Mouse (Mus musculus) embryonic facial prominence, embryonic 14.5 days (tissue): Measurements from ENCODE around the gene Asf1a. TPM values are rescaled to one million over a fixed set of nuclear protein-coding genes. Genes with fewer than 3 reads are reported as not detected.
A peak's percentile ranks its signal among the peaks of the same experiment; 100 is the strongest.

Experiments used
- ATAC-seq: fragments of 200-750 bp; cut with Nextera tagmentation; 2 replicates; pipeline ENCODE4 v1.8.0; 2017; ENCODE audit warnings: low read depth, moderate number of reproducible peaks, moderate TSS enrichment
- DNase-seq: peaks from one replicate; pipeline ENCODE4 v3.0.0-alpha.2; 2015; ENCODE audit warnings: low spot score
- H3K27ac ChIP-seq: fragments of 300-500 bp; sonication (generic); replicated peaks from 2 replicates; pipeline ENCODE4 v1.5.1; 2014; ENCODE audit warnings: low read depth, mild to moderate bottlenecking, low read length, moderate library complexity
- H3K27me3 ChIP-seq: fragments of 300-500 bp; sonication (generic); replicated peaks from 2 replicates; pipeline ENCODE4 v1.6.1; 2014; ENCODE audit warnings: low read length; ENCODE audit not compliant: control insufficient read depth, insufficient read depth
- H3K36me3 ChIP-seq: fragments of 300-500 bp; sonication (generic); 2 replicates; pipeline ENCODE4 v1.6.1; 2014; ENCODE audit warnings: low read length, mixed read lengths; ENCODE audit not compliant: control insufficient read depth, insufficient read depth
- H3K4me1 ChIP-seq: fragments of 300-500 bp; sonication (generic); 2 replicates; pipeline ENCODE4 v1.6.1; 2014; ENCODE audit warnings: antibody characterized with exemption, low read length; ENCODE audit not compliant: control insufficient read depth, insufficient read depth
- H3K4me2 ChIP-seq: fragments of 300-500 bp; sonication (generic); 2 replicates; pipeline ENCODE4 v1.6.1; 2014; ENCODE audit warnings: low read depth, mild to moderate bottlenecking, low read length, moderate library complexity, mixed read lengths
- H3K4me3 ChIP-seq: fragments of 300-500 bp; sonication (generic); 2 replicates; pipeline ENCODE4 v1.5.1; 2014; ENCODE audit warnings: low read depth, mild to moderate bottlenecking, low read length
- H3K9ac ChIP-seq: fragments of 300-500 bp; sonication (generic); 2 replicates; pipeline ENCODE4 v1.6.1; 2014; ENCODE audit warnings: low read depth, mild to moderate bottlenecking, low read length, moderate library complexity, mixed read lengths
- H3K9me3 ChIP-seq: fragments of 300-500 bp; sonication (generic); 2 replicates; pipeline ENCODE4 v1.6.1; 2016; ENCODE audit warnings: low read length; ENCODE audit not compliant: control insufficient read depth
- WGBS: fragments of 180-500 bp; shearing (Covaris S2); extraction: QIAGEN DNeasy Blood & Tissue Kit; methylation state at CpG from one replicate; pipeline ENCODE4 v1.1.7; 2014; 5-methylcytosine and 5-hydroxymethylcytosine counted together
- polyA plus RNA-seq: library from polyadenylated mRNA; unstranded; fragments of >200 nt; fragmentation: Nextera tagmentation; extraction: Ambion mirVana; gene quantifications from 2 replicates; pipeline ENCODE4 v1.2.1, GENCODE M21; 2014

Gene Asf1a
- 94.9 and 102 TPM in 2 replicates for polyA plus RNA-seq

DNA sequence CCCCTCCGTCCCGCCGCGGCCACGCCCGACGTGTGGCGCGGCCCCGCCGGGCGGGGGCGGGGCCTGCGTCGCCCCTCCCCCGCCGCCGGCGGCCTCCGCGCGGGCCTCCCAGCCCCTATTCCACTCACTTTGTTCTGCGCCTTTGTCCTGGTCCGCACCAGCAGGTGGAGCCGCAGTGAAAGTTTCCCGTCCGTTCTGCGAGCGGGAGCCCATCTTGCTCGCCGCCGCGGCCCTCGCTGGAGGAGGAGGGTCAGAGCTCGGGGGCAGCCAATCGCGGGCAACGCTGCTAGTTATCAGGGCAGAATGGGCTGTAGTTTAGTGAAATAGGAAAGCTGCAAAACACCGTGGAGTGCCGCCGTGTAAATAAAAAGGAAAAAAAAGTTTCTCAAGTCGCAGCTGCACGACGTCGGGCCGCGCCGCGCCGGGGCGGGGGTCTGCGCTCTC, at the start of gene Asf1a:
Gene Asf1a (plus strand): TSS at position 81 of the 444 bp plus-strand sequence.
- H3K9me3 ChIP-seq, result no peaks in the 10 kb centered on the region
- H3K4me1 ChIP-seq, result peaks cover 26% of the 10 kb centered on the region
- peaks cover 12% of the 10 kb centered on the region for H3K36me3 ChIP-seq
- ATAC-seq, result peak; percentile 98
- peak within 1 kb of the TSS; percentile 99 for H3K27ac ChIP-seq
- H3K4me3 ChIP-seq, result peak within 1 kb of the TSS; percentile 95
- no peaks in the 10 kb centered on the region for H3K27me3 ChIP-seq
- under 1% methylated on average over 37 of the region's 52 CpGs for WGBS
- peak within 1 kb of the TSS; percentile 98 for H3K9ac ChIP-seq
- H3K4me2 ChIP-seq, result peak within 1 kb of the TSS; percentile 74
- peak; percentile 99 for DNase-seq

DNA sequence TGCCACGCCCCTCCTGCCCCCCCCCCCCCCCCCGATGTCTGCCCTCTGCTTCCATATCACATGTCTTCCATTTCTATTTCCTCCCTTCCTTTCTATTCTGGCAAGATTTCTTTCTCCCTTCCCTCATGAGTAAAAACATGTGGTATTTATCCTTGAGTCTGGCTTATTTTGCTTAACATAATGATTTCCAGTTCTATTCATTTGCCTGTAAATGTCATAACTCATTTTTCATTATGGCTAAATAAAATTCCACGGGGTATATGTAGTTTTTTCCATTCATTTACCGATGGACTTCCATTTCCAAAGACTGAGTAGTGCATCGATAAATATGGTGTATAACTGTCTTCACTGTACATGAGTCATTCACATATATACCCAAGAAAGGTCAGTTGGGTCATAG, 34.6 kb upstream of the Asf1a start:
- H3K4me2 ChIP-seq, result no peak overlapping the region
- H3K27ac ChIP-seq, result no peak overlapping the region
- DNase-seq (peak; percentile 61), ATAC-seq (no peak)
- no peaks in the 10 kb centered on the region for H3K9me3 ChIP-seq
- no peak overlapping the region for H3K4me3 ChIP-seq
- WGBS, result 59% methylated on average over 5 of the region's 5 CpGs
- peaks cover 10% of the 10 kb centered on the region; the same call in 1 of the 2 replicates for H3K36me3 ChIP-seq
- H3K4me1 ChIP-seq, result no peaks in the 10 kb centered on the region
- no peaks in the 10 kb centered on the region for H3K27me3 ChIP-seq
- H3K9ac ChIP-seq, result no peak overlapping the region

DNA sequence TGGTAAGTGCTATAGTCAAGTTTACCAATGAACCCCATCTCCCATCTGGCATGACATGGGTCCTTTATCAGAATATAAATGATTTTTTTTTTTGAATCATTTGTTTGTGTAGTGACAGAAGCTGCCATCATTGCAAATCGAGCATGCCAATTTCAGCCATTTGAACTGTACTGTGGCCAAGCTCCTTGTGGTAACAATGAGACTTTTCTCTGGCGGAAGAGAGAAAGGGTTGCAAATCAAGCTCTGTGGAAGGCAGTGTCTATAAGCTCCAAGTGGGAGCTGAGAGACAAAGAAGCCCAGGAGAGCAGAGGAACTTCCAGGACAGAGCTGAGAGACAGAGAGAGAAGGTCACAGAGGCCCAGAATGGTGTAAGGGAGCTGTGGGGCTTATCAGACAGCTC, 31.0 kb upstream of the Asf1a start:
- no peaks in the 10 kb centered on the region for H3K27me3 ChIP-seq
- no peak overlapping the region for H3K4me2 ChIP-seq
- no peak overlapping the region for H3K27ac ChIP-seq
- H3K9ac ChIP-seq, result no peak overlapping the region
- no peak for DNase-seq
- no peaks in the 10 kb centered on the region for H3K4me1 ChIP-seq
- H3K36me3 ChIP-seq, result peaks cover 10% of the 10 kb centered on the region; the same call in 1 of the 2 replicates
- H3K9me3 ChIP-seq, result no peaks in the 10 kb centered on the region
- no peak for ATAC-seq
- H3K4me3 ChIP-seq, result no peak overlapping the region
- 80% methylated on average over 2 of the region's 2 CpGs for WGBS

DNA sequence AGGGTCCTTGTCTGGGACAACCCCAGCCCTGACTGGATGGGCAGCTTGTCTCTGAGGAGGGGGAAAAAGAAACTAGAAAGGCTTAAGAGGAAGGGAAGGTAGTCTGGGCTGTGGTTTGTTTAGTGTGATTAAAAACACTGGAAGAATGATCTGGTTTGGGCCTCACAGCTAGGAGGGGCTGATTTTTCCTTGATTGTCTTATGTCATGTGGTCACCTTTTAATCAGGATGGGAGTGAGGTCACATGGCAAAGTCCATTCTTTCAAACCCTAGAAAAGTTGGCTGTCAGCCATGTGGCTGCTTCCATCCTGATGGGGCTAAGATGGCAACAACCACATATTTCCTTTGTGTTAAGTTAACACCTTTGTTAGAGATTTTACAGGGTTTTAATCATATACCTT, 28.0 kb upstream of the Asf1a start:
- Histone ChIP-seq H3K4me1 (no peaks in the 10 kb centered on the region), H3K27ac (no peak overlapping the region), H3K9ac (no peak overlapping the region), H3K36me3 (peaks cover under 1% of the 10 kb centered on the region; the same call in 1 of the 2 replicates), H3K4me2 (no peak overlapping the region), H3K4me3 (no peak overlapping the region), H3K27me3 (no peaks in the 10 kb centered on the region), H3K9me3 (no peaks in the 10 kb centered on the region)
- DNase-seq (peak; percentile 22), ATAC-seq (no peak)

DNA sequence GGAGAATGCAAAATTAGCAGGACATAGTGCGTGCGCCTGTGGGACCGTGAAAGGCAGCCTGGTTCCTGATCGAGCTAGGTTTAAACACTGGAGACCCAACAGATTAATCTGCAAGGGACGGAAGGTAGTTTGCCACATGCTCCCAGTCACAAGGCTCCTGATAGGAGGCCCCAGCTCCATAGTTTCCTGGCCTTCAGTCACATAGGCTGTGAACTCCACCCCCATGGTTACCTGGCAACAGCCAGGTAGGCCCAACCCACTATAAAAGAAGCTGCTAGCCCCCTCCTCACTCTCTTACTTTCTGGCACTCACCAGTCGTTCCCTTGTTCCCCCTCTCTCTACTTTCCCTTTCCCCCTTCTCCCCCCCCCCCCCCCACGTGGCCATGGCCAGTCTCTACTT, 16.4 kb upstream of the Asf1a start:
- H3K9ac ChIP-seq, result peak overlapping the region; percentile 58
- peak overlapping the region; percentile 35 for H3K4me3 ChIP-seq
- H3K9me3 ChIP-seq, result no peaks in the 10 kb centered on the region
- H3K4me1 ChIP-seq, result 0 out of 2 replicates have a peak, but pooled peaks cover 5% of the 10 kb centered on the region
- peak; percentile 88 for ATAC-seq
- H3K36me3 ChIP-seq, result no peaks in the 10 kb centered on the region
- H3K27ac ChIP-seq, result no peak overlapping the region
- peak overlapping the region; percentile 65 for H3K4me2 ChIP-seq
- no peaks in the 10 kb centered on the region for H3K27me3 ChIP-seq
- WGBS, result 46% methylated on average over 7 of the region's 7 CpGs
- DNase-seq, result peak; percentile 63

DNA sequence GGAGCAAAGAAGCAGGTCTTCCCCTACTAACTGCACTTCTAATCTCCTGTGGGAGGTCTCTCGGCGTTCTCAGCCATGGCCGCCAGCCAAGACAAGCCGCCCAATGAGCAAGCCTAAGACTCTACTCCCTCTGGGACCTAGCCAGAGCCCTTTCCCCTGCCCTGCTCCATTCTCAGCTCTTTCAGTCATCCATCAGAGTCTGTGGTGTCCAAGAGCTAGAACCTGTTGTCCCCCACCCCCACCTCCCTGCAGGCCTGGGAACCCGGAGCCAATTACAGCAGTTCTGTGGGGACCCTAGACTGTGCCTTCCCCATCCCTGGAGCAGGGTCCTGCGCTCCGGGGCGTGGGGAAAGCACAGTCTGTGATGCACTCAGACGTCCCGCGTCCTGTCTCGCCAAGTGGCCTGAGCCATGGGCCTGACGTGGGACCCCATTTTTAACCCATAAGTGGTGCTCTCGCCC, 15.9 kb upstream of the Asf1a start:
- H3K9ac ChIP-seq, result peak overlapping the region; percentile 58
- DNase-seq (peak; percentile 89), ATAC-seq (peak; percentile 93)
- H3K4me3 ChIP-seq, result peak overlapping the region; percentile 35
- H3K36me3 ChIP-seq, result no peaks in the 10 kb centered on the region
- WGBS, result 14% methylated on average over 13 of the region's 14 CpGs
- no peak overlapping the region for H3K27ac ChIP-seq
- H3K27me3 ChIP-seq, result no peaks in the 10 kb centered on the region
- peak overlapping the region; percentile 65 for H3K4me2 ChIP-seq
- H3K4me1 ChIP-seq, result 0 out of 2 replicates have a peak, but pooled peaks cover 5% of the 10 kb centered on the region
- no peaks in the 10 kb centered on the region for H3K9me3 ChIP-seq

DNA sequence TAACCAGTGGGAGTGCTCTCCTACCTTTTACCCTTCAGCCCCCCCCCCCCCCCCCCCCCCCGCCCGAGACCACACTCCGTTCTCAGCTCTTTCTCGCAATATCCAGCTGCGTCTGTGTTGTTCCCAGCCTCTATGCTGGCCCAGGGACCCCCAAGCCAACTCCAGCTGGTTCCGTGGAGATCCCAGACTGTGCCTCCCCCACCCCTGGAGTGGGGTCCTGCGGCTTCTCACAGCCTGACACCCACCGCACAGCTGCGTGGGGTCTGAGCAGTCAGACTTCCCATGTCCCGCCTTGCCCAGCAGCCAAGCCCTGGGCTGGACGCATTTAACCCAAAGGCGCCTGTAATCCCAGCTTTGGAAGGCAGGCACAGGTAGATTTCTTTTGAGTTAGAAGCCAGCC, 15.5 kb upstream of the Asf1a start:
- ATAC-seq (peak; percentile 37), DNase-seq (no peak)
- Histone ChIP-seq H3K4me1 (0 out of 2 replicates have a peak, but pooled peaks cover 5% of the 10 kb centered on the region), H3K27ac (no peak overlapping the region), H3K4me2 (peak overlapping the region; percentile 65), H3K9me3 (no peaks in the 10 kb centered on the region), H3K27me3 (no peaks in the 10 kb centered on the region), H3K9ac (peak overlapping the region; percentile 58), H3K36me3 (no peaks in the 10 kb centered on the region), H3K4me3 (peak overlapping the region; percentile 35)
- WGBS, result 19% methylated on average over 8 of the region's 12 CpGs

DNA sequence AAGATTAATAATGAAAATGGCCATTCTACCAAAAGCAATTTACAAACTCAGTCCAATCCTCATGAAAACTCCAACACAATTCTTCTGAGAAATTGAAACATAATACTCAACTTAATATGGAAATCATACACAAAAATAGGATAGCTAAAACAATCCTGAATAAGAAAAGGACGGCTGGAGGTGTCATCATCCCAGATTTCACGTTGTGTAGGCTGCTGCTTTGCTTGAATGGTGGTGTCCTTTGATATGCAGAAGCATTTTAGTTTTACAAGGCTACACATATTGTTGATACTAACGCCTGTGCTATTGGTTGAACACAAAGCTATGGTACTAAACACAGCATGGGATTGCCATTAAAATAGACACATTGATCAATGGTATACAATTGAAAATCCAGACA, 10.8 kb upstream of the Asf1a start:
- Histone ChIP-seq H3K4me1 (no peaks in the 10 kb centered on the region), H3K9me3 (no peaks in the 10 kb centered on the region), H3K9ac (no peak overlapping the region), H3K36me3 (no peaks in the 10 kb centered on the region), H3K4me2 (no peak overlapping the region), H3K27ac (no peak overlapping the region), H3K4me3 (no peak overlapping the region), H3K27me3 (no peaks in the 10 kb centered on the region)
- ATAC-seq, result no peak
- WGBS, result 78% methylated on average over 3 of the region's 3 CpGs
- DNase-seq, result no peak
